Mouse (Mus musculus) left cerebral cortex, postnatal 4 days (tissue): Measurements from ENCODE around the gene Lrrc14b. TPM values are rescaled to one million over a fixed set of nuclear protein-coding genes. Genes with fewer than 3 reads are reported as not detected.
A peak's percentile ranks its signal among the peaks of the same experiment; 100 is the strongest.

Experiments
- DNase-seq: peaks from one replicate; pipeline ENCODE4 v3.0.0-alpha.2; 2022
- intact Hi-C: fragments of 180-260 bp; cut with DNase I; formaldehyde crosslinking; loops from one replicate; pipeline ENCODE4 v1.15.1; 2025
- total RNA-seq, 2 experiments: library from RNA; stranded (reverse); gene quantifications; 2 replicates each; pipeline ENCODE4 v1.2.3; 2021

Lrrc14b gene
- total RNA-seq, result not detected

DNA sequence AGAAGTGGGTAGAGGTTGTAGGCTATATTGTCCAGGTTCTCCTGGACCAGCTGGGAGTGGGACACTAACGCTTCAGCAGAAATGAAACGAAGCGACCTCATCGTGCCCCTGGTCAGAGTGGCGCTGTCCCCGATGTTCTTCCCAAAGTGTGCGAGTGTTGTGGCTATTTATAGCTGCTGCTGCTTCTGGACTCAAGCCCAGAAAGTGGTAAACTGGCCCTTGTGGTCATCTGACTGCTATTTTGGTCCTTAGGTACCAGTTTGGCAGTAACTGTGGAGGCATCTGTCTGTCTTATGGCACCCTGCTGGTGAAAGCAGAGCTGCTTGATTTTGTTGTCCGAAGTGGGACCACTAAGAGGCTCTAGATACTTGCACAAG, at the start of gene Lrrc14b:
Lrrc14b (minus strand) TSS at position 147 of the 377 bp plus-strand sequence.
- DNase-seq, result no peak
- intact Hi-C loops, result no loop called here

DNA sequence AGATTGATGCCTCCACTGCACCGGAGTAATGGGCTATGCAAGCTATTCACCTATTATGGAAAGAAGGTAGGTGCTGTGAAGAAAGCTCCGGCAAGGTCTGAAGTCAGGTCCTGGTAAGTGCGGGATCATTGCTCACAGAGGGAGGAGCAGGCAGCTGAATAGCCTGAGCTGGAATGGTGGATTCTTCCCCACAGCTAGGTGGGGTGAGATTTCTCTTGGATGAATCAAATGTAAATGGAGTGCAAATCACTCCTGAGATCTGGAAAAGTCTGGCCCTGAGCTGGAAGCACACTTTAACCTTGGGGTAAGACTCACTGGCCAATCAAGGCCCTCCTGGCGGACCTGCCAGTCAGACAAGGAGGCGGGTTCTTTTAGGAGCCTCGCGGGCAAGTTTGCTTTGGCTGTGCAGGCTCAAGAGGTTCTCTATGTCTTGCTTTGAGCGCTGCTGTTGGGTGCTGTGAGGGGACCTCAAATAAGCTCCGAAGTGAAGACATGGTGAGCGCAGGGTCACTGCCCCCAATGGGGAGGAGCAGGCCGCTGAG, 35.6 kb upstream of the Lrrc14b start, which contains the start of gene Ftl1-ps1:
Ftl1-ps1 (plus strand) TSS at position 397 of the 542 bp plus-strand sequence.
- DNase-seq, result no peak
- intact Hi-C loops, result no loop called here

- intact Hi-C loops, result no loop called here
- DNase-seq, result no peak
These were observed 27.4 kb upstream of the Lrrc14b start for GRCm38 (mm10) chr13:74391156-74391555.

DNA sequence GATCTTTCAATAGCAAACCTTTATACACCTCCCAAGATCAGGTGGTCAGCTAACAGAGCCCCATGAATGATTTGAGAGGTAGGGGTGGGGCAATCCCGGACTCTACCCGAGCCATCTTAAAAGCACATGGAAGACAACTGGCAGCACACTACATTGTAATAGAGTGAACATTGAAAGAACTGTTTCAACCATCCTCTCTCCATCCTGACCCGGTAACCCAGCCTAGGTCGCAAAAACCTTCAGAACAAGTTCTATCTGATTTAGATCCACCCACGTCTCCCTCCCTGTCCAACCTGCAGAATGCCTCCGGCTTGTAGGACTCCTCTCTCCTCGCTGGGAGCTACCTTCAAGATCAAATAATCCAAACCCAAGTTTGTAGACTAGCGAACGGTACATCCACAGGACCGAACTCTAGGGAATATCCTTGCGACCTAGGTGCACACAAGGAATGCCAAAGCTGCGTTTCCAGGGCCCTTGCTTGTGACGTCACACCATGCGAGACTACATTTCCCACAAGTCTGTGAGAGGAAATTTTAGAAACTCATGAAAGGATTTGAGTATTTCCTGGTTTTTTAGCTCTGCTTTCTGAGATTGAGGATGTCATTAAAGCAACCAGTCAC, 26.7 kb upstream of the Lrrc14b start, which contains the start of gene Zfp72:
Zfp72 (minus strand) TSS at position 466 of the 620 bp plus-strand sequence.
- intact Hi-C loops, result no loop called here
- DNase-seq, result peak; percentile 58

DNA sequence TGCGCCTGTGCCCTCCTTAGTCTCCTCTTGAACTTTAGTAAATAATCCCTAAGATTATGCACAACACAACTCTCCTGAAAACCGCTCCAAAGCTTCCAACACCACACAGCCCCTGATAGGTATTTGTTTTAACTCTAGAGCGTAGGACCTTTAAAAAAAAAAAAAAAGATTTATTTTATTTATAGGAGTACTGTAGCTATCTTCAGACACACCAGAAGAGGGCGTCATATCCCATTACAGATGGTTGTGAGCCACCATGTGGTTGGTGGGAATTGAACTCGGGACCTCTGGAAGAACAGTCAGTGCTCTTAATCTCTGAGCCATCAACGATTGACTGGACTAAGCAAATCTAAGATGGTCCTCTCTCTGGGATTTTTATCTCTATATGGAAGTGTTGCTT, 25.9 kb upstream of the Lrrc14b start:
- intact Hi-C loops, result no loop called here
- DNase-seq, result no peak

DNA sequence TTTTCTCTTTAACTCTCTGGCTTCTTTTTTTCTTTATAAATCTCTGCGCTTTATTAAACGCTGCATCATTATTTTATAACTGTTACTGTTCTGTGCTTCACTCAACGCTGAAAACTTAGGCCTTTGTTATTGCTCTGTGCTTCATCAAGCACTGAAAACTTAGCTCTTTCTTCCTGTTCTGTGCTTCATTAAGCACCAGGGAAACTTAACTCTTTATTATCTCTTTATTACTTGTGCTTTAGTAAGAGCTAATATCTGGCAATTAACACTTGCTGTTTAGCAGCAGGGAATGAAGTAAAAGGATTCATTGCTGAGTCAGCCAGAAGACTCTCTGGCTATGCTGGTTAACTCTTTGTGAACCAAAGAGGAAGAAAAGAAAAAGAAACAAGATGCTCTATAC, 18.5 kb upstream of the Lrrc14b start:
- intact Hi-C loops, result no loop called here
- DNase-seq, result no peak

- DNase-seq, result peak; percentile 30
- intact Hi-C loops, result no loop called here
These were observed 17.9 kb upstream of the Lrrc14b start for GRCm38 (mm10) chr13:74381533-74382276.

GRCm38 (mm10) chr13:74363176-74363858, 488 bp downstream of the Lrrc14b start:
- no peak for DNase-seq
- intact Hi-C loops, result no loop called here

GRCm38 (mm10) chr13:74362218-74362617, 1.6 kb downstream of the Lrrc14b start:
- intact Hi-C loops, result no loop called here
- DNase-seq, result no peak

GRCm38 (mm10) chr13:74356491-74356890, 7.3 kb downstream of the Lrrc14b start:
- intact Hi-C loops, result no loop called here
- DNase-seq, result no peak

DNA sequence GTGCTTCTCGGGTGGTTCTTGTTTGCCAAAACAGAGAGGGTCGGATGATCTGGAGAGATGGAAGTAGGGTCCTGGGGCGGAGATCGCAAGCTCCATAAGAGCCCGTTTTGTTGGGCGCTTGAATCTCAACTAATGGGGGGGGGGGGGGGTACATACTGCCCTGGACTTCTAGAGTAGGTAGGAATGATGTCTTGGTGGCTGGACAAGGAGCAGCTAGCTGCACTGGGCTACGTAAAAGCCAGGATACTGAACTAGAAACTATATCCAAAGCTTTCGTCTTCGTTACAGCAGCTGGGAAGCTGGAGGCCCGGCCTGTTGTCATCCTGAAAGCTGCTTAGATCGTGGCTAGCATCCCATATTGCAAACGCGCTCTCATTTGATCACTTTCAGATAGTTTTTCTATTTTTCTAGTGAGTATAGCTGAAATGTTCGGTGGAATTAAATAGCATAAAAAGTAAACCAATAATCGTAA, 13.3 kb downstream of the Lrrc14b start:
- intact Hi-C loops, result no loop called here
- DNase-seq, result peak; percentile 10

DNA sequence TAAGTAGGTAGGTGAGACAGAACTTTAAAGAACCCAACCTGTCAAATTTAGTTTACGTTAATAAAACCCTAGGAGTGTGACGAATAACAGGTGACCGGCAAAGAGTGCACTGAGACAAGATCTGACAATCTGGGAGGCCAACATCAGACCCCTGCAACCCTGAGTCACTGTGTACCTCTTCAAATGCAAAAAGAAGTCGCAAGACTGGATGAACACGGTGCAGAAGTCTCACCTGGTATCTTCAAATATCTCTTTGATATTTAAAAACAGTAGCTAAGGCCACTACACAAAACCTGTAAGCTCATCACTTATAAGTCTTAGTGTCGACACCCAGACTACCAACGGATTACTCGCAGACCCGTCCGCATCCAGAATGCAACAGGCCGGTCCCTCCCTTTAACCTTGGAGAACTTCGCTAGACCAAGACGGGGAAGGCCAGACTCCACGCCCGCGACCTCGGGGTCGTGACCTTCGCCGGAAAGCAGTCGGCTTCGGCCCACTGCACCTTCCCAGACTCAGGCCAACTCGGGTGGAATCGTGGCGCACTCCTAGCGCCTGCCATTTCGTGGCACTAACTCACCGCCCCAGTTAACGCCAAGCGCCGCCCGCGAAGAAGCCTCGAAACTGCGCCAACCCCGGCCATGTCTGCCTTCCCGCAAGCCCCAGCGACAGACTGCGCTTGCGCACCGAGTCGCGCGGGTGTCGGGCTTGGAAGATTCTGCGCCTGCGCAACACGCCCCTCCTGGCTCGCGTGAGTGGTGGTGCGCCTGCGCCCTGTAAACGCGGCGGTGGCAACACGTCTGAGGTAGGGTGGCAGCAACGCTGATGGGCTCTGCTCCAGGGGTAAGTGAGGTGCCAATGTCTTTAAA, 14.0 kb downstream of the Lrrc14b start, which contains the start of the genes Sdha and Ccdc127:
Sdha (minus strand) TSS at position 715 of the 869 bp plus-strand sequence.
Ccdc127 (plus strand) TSS at position 744 of the 869 bp plus-strand sequence.
- peak; percentile 98 for DNase-seq
- intact Hi-C loops, result no loop called here

GRCm38 (mm10) chr13:74341036-74341435, 22.8 kb downstream of the Lrrc14b start:
- intact Hi-C loops, result no loop called here
- peak; percentile 12 for DNase-seq

DNA sequence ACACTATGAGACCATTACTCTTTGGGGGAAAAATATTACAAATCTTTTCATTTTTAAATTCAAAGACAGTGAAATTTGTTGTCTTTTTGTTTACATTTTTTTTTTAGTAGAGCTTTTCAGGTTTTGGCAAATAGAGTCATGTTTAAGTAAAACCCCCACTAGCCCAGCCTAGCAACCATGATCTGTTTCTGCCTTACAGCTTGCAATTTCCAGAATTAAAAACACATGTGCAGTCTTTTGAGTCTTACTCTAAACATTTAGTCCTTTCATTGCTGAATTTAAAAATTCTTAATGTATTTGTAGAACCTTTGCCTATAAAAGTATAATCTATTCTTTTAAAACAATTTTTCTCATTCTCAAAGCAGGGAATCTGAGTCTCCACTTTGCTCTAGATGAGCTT, 34.5 kb downstream of the Lrrc14b start:
- DNase-seq, result no peak
- intact Hi-C loops, result no loop called here

GRCm38 (mm10) chr13:74317170-74317849, 46.5 kb downstream of the Lrrc14b start, which contains the start of gene Pdcd6:
Gene Pdcd6, minus strand, starts transcription at chr13:74317580.
- intact Hi-C loops, result no loop called here
- DNase-seq, result peak; percentile 86

DNA sequence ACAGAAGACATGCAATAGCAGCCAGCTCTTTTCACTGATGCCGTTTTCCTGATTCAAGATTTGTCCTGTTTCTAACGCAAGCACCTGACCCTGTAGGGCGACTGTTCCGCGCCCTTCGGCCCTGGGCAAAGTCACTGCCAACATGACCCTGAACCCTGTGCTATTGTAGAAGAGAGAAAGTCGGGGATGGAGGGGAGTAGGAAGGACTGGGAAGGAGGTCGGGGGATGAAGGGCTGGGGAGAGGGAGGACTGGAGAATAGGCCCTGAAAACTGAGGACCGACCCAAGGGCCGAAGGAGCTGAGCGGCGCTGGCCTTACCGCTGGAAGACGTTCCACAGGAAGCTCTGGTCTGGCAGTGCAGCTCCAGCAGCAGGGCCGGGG, 47.0 kb downstream of the Lrrc14b start:
- intact Hi-C loops, result no loop called here
- no peak for DNase-seq

GRCm38 (mm10) chr13:74316386-74316785, 47.4 kb downstream of the Lrrc14b start:
- intact Hi-C loops, result no loop called here
- no peak for DNase-seq

GRCm38 (mm10) chr13:74314616-74315015, 49.2 kb downstream of the Lrrc14b start:
- DNase-seq, result no peak
- intact Hi-C loops, result no loop called here
